Mouse (Mus musculus): ENCODE measurements around the gene Enpp1. TPM values are rescaled to one million over a fixed set of nuclear protein-coding genes. Genes with fewer than 3 reads are reported as not detected.

Enpp1 gene
- total and polyA plus RNA-seq, 3 experiments: 0.12 to 0.15 TPM; not detected in 1

DNA sequence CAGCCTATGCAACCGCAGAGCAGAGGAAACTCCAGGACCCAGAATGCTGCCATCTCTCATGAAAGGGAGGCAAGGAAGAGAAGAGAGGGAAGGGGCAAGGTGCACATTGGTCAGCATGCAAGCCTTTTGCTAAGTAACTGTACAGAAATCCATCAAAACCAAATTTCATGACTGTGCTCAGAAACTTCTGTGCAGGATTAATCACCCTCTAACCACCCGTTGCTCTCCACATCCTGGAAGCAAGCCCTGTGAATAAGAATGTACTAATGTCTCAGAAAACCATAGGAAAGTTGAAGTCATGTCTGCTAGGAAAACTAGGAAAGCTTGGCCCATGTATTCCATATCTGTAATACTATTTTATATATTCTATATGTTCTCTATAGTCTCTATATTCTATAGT lies 27.2 kb upstream of the Enpp1 start:
- Histone ChIP-seq H3K36me3 (ENCODE audit: control insufficient read depth in 1 of 2, insufficient read depth in 2 of 2, low read length in 2 of 2) (no peaks in the 10 kb centered on the region; a peak in 1 of 4 replicates), H3K27me3 (ENCODE audit: control insufficient read depth in 1 of 2, insufficient read depth in 2 of 2, low read length in 2 of 2) (no peaks in the 10 kb centered on the region), H3K79me2 (ENCODE audit: control insufficient read depth, insufficient read depth, low read length, poor library complexity) (no peaks in the 10 kb centered on the region), H3K9ac (ENCODE audit: control insufficient read depth, low read depth, low read length, poor library complexity, severe bottlenecking) (no peak overlapping the region), H3K4me3 (ENCODE audit: control insufficient read depth in 1 of 2, insufficient read depth in 1 of 2, low read depth in 2 of 2, low read length in 2 of 2) (no peak overlapping the region), H3K4me1 (ENCODE audit: control insufficient read depth in 1 of 2, insufficient read depth in 2 of 2, low read length in 2 of 2) (no peaks in the 10 kb centered on the region), H3K27ac (ENCODE audit: control insufficient read depth, low read depth, low read length) (no peak overlapping the region), H3K9me3 (replicated peaks; ENCODE audit: insufficient read depth, low read length) (no peaks in the 10 kb centered on the region)
- DNase-seq (ENCODE audit: low read depth, low spot score): no peak
- no peak for TF ChIP-seq KAT2A (conservative IDR thresholded peaks at IDR 0.05; ENCODE audit: low read depth, low read length)
- no peak for TF ChIP-seq ELF1 (IDR thresholded peaks at IDR 0.05; ENCODE audit: low read depth, low read length)
- TF ChIP-seq TCF12 (IDR thresholded peaks at IDR 0.05; ENCODE audit: low read depth, low read length): no peak
- TF ChIP-seq HCFC1 (IDR thresholded peaks at IDR 0.05; ENCODE audit: low read depth, low read length): no peak
- TF ChIP-seq RCOR1 (IDR thresholded peaks at IDR 0.05; ENCODE audit: low read depth, low read length): no peak
- TF ChIP-seq GATA1 (IDR thresholded peaks at IDR 0.05; ENCODE audit: low read depth, low read length): no peak
- no peak for TF ChIP-seq GABPA (IDR thresholded peaks at IDR 0.05; ENCODE audit: low read depth, low read length)
- TF ChIP-seq ZMIZ1 (IDR thresholded peaks at IDR 0.05; ENCODE audit: low read depth, low read length): no peak
- no peak for TF ChIP-seq SIN3A (IDR thresholded peaks at IDR 0.05; ENCODE audit: low read length)
- no peak for TF ChIP-seq ETS1 (IDR thresholded peaks at IDR 0.05; ENCODE audit: low read depth, low read length)
- TF ChIP-seq MYC (IDR thresholded peaks at IDR 0.05; ENCODE audit: low read depth, low read length): no peak
- TF ChIP-seq TAL1 (IDR thresholded peaks at IDR 0.05; ENCODE audit: low read length): no peak
- no peak for TF ChIP-seq TBP (IDR thresholded peaks at IDR 0.05; ENCODE audit: low read depth, low read length)
- no peak for TF ChIP-seq UBTF (IDR thresholded peaks at IDR 0.05; ENCODE audit: borderline replicate concordance, insufficient read depth, low read depth, low read length)

DNA sequence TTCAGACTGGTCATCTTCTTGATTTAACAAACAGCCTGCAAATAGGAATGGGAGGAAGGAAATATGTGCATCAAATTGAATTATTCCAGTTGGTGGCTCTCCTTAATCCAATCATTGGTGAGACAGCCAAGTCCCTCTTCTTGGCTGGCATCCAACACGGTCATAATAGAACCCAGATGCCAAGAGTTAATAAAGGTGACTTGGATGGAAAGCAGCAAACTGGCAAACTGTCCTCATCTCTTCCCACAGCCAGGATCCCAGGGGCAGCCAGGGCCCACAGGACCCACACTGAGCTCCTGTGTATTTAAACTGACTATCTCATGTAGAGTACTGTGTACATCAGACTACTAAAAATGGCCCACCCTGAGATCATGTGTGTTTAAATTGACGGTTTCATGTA lies 26.5 kb upstream of the Enpp1 start:
- H3K27me3 ChIP-seq (ENCODE audit: control insufficient read depth in 1 of 2, insufficient read depth in 2 of 2, low read length in 2 of 2): no peaks in the 10 kb centered on the region

More for the DNA sequence above, 26.5 kb upstream of the Enpp1 start:
- H3K4me1 ChIP-seq (ENCODE audit: control insufficient read depth in 1 of 2, insufficient read depth in 2 of 2, low read length in 2 of 2): no peaks in the 10 kb centered on the region
- H3K27ac ChIP-seq (ENCODE audit: control insufficient read depth, low read depth, low read length): no peak overlapping the region
- no peak for DNase-seq (ENCODE audit: low read depth, low spot score)
- no peaks in the 10 kb centered on the region for H3K9me3 ChIP-seq (replicated peaks; ENCODE audit: insufficient read depth, low read length)
- no peaks in the 10 kb centered on the region for H3K79me2 ChIP-seq (ENCODE audit: control insufficient read depth, insufficient read depth, low read length, poor library complexity)
- no peak overlapping the region for H3K4me3 ChIP-seq (ENCODE audit: control insufficient read depth in 1 of 2, insufficient read depth in 1 of 2, low read depth in 2 of 2, low read length in 2 of 2)
- no peak overlapping the region for H3K9ac ChIP-seq (ENCODE audit: control insufficient read depth, low read depth, low read length, poor library complexity, severe bottlenecking)
- TF ChIP-seq TBP (IDR thresholded peaks at IDR 0.05; ENCODE audit: low read depth, low read length): no peak
- TF ChIP-seq TAL1 (IDR thresholded peaks at IDR 0.05; ENCODE audit: low read length): no peak
- TF ChIP-seq E2F4 (IDR thresholded peaks at IDR 0.05; ENCODE audit: borderline replicate concordance, low read depth, low read length): no peak
- TF ChIP-seq CHD2 (IDR thresholded peaks at IDR 0.05; ENCODE audit: low read length): no peak
- no peak for TF ChIP-seq MYC (IDR thresholded peaks at IDR 0.05; ENCODE audit: low read depth, low read length)
- TF ChIP-seq KAT2A (conservative IDR thresholded peaks at IDR 0.05; ENCODE audit: low read depth, low read length): no peak
- TF ChIP-seq RCOR1 (IDR thresholded peaks at IDR 0.05; ENCODE audit: low read depth, low read length): no peak
- TF ChIP-seq ETS1 (IDR thresholded peaks at IDR 0.05; ENCODE audit: low read depth, low read length): no peak
- TF ChIP-seq MAZ (IDR thresholded peaks at IDR 0.05; ENCODE audit: low read depth, low read length): no peak
- no peak for TF ChIP-seq MAX (IDR thresholded peaks at IDR 0.05; ENCODE audit: low read length)
- H3K36me3 ChIP-seq (ENCODE audit: control insufficient read depth in 1 of 2, insufficient read depth in 2 of 2, low read length in 2 of 2): no peaks in the 10 kb centered on the region; a peak in 1 of 4 replicates

Measured in MEL (cell line).